Mouse (Mus musculus) kidney, adult 8-10 months (tissue): ENCODE measurements around the gene Shisa9.

Experiments
- DNase-seq, 2 experiments: peaks; one replicate each; pipeline ENCODE4 v3.0.0; 2022

The Shisa9 gene

DNA sequence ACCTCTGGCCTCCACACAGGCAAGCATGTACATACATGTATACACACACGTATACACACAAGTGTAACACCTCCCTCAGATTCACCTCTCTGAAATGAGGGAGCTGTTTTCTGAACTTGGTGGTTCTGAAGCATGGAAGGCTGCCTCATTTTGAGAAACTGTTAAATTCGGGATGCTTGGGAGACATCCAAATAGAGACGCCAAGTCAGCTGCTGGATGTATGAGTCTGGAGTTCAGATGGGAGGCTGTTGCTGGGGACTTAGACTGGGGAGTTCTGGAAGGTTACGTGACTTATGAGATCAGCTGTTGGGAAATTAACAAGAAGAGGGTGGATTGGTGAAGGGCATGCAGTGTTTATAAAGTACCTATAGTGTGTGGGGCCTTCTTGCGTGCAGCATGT is 88.7 kb downstream of the Shisa9 start:
- no peak for DNase-seq

DNA sequence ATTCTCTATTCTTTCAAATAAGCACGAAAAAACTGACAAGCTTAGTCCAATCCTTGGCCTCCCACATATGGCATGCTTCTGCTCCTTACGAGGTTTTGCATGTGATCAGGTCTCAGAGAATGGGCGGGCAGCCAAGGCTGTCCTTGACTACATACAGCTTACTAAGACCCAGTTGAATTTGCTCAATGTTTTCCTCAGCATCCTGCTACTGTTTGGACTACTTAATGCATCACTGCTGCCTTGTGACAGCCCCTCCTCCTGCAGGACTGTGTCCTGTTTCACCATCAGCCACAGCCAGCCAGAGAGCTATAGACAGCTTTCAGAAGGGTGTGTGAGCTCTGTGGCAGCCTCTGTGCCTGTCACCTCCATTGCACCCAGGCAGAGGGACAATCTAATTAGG is 92.4 kb downstream of the Shisa9 start:
- DNase-seq = no peak

DNA sequence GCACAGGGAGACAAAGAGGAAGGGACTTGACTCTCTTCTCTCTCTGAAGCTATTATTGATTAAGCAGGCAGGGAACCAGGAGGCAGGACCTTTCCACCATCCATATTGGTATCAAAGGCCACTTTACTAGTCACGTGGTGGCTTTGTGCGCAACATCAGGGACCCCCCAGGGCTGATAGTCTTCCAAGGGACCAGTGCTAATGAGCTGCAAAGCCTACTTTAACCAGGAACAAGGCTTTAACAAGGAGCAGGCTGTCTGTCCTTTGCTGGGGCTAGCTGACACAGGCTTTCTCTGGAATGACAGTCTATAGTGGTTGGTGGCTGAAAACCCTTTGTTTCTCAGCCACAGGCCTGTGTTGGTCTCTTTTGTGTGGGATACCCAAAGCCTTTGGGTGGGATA is 92.8 kb downstream of the Shisa9 start:
- DNase-seq = no peak

DNA sequence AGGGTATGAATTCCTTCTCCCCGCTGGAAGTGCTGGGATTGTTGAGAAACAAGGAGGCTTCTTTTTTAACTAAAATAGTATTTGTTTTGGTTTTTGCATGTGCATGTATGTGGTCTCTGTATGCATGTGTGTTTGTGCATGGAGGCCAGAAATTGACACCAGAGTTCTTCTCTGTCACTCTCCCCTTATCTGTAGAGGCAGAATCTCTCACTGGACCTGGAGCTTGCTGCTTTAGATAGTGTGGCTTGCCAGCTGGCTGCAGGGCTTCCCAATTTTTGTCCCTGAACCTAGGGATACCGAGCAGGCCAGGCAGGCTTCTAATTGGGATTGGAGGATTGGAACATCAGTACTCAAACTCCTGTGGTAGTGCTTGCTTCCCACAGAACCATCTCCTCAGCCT is 99.2 kb downstream of the Shisa9 start:
- DNase-seq = no peak

DNA sequence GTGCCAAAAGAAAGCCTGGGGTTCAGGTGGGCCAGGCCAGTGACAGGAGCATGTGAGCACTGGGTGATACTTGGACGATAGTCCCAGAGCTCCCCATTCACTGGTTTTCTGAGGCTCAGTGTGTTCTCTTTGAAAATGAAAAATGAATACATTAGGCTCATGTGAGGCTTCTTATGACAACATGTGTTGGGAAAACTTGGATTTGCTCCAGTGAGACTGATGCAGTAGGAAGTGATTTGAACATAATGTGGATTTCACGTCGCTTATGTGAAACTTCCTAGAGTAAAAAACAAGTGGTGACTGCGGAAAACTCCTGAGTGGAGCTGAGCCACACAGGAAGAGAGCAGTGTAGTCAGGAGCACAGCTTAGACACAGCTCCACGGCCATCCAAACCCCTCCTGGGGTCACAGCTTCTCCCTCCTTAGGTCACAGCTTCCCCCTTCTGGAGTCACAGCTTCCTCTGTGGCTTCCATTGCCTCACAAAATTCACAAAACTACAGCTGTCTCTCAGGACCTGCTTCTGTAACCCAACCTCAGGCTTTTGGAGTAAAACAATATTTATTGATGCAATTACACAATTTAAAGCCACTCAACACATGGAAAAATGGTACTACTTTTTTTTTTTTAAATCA is 106.8 kb downstream of the Shisa9 start:
- no peak for DNase-seq

DNA sequence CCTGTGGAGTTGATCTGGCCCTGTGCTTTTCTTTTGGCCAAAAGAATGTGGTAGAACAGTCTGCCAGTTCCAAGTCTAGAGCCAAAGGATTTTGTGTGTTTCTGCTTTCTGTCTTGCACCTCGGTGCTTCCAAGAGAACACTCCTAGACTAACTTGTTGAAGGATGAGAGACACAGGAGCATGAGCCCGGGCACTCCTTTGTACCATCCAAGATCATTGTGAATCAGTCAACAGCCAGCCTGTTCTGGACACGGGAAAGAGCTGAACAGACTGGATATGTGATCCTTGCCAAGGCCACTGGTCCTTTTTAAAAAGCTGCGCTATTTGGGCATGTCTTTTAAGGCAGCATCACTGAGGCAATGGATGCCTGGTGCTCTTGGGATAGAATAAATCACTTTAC is 109.3 kb downstream of the Shisa9 start:
- DNase-seq = no peak

DNA sequence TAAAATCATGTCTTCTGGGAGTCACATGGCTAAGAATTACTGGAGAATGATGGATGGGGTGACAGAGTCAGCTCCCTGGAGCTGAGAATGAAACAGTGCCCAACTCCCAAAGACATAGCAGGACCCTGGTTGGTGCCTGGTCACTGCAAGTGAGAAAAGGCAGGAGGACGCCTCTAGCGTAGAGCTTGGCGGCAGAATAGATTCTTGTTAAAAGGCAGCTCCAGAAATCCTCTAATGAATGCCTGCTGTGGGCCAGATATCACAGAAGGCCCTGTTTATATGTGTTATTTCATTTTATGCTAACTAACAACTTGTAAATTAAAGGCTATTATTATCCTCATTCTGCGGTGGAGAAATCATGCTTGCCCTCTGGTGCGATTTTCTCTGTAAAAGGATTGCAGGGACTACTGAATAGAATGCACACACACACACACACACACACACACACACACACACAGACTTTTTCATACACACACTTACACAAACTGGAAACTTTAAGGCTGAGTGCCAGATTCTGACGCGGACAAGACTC is 110.9 kb downstream of the Shisa9 start:
- no peak for DNase-seq

DNA sequence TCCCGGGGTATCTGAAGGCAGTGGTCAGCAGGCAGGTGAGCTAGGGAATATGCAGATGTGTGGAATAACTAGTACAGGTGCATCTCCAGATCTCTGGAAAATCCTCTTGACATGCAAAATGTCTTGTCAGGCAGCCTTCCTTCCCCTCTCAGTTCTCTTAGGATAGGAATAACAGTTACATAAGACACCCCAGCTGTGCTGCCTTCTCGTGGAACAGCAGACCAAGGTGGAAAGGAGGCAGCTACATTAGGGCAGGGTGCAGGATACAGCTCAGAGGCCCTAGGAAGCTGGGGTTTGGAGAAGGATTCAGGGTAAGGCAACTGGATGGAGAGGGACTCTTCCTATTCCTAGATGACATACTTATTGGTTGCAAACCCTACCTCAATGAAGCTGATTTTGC is 111.5 kb downstream of the Shisa9 start:
- DNase-seq = no peak

DNA sequence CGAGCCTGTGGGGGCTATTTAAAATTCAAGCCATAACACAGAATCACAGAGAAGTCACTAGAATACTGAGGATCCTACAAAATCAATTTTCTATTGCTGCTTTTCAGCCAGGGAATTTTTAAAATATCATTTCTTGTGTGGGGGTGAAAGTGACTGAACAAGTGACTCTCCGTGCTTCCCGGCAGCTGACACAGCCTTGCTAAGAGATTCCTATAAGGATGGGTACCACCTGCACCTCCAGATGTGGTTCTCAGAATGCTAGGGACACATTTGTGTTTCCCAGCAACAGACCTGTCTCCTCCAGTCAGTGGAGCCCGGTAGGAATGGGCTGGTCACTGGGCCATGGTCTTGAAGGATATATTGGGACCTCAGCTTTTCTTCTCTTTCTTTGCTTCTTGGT is 124.5 kb downstream of the Shisa9 start:
- no peak for DNase-seq

DNA sequence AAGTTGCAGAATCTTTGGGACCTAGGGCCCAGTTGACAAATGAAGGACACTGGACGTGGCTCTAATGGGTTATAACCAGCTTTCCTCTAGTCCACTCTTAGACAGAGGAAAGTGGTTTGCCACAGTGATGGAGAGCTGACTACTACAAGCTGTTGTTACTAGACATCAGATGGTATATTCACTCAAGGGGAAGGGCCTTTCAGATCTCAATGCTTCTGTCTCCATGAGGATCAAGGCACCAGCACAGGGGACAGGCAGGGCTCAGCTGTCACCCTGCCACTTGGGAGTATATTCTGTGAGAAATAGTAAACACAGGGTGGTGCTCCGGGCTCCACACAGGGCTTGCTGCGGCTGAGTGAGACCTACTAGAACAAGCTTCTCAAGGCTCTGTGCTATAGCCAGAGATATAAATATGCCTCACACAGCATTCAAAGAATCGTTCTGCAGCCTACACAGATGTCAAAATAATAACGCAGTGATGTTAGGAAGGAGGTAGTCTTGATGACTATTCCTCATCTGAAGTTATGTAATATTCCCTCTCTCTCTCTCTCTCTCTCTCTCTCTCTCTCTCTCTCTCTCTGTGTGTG is 127.0 kb downstream of the Shisa9 start:
- no peak for DNase-seq

DNA sequence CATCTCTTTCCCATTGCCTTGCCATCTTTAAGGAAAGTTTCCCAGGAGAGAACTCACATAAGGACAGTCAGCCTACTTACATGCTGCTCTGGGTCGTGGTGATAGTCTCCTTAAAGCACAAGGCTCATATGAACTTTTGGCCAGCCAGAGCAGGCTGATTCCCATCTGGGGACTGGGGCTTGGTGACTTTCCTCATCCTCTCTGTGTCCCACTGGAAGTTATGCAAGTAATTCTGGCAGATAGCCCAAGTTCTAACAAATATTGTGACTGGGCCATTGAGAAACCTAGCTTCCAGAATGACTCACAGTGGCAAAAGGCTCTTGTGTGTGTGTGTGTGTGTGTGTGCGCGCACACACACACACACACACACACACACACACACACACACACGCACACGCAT is 130.5 kb downstream of the Shisa9 start:
- peak in 1 of 2 experiments; percentile 2 for DNase-seq

DNA sequence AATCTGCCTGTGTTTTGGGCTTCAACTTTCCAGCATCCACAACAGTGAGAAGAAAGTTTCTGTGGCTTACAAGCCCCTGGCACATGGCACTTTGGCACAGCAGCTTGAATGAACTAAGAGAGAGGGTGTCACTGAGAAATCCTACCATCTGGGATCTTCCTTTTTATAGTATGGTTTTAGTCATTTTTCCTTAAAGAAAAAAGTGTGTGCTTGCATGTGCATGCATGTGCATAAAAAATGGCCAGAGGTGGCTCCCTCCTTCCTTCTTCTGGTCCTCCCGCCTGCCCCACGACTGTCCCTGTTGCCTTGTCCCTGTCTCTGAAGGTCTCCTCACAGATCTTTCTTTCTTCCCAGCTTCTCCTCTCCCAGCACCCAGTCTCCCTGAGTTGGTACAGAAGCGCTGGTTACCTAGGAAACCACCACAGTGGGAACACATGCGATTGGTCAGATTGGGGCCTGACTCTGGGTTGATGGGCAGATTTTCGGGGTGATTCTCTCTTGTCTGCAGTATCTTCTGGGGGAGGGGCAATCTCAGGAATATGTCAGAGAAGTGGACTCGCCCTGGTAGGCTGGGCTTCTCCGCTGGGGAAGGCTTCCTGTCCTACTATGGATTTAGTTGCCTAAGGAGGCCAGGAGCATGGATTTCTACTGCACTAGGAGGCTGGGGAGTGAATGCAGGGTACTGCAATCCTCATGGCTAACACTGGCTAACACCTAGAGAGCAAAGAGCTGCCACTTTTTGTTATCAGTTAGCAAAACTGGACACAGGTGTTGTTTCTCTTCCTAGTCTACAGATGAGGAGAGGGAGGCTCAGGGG is 131.3 kb downstream of the Shisa9 start:
- DNase-seq = no peak

DNA sequence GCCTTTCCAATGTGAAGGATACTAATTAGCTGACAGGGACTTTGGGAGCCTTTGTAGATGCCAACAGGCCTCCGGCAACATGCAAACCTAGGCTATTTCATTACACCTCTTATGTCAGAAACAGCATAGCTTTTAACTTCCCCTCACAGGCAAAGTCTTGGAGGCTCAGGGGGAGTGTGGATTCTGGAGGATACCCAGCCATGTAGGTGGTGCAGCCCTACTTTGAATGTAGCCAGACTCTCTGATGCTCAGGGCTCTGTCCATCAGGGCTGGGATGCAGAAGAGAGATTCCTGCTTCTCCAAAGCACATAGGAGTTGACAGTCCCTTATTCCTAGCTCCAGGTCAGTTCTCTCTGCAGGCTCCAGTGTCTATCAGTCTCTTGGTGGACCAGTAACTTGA is 133.0 kb downstream of the Shisa9 start:
- no peak for DNase-seq

DNA sequence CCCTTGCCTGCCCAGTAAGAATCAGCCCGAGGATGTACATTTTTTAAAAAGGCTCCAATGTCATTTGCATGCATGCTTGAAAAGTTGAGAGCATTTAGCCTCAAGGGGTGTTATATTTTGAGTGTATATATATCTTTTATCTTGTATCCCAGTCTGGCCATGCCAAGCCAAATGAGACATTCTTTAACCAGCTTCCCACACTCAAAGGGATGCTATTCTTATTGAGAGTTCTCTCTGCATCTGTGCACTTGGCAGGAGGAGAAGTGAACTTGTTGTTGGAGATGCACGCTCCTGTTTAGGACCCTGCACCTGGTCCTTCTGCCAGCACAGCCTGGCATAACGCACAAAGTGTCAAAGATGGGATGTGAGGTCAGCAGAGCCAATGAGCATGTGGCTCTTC is 135.6 kb downstream of the Shisa9 start:
- no peak for DNase-seq

DNA sequence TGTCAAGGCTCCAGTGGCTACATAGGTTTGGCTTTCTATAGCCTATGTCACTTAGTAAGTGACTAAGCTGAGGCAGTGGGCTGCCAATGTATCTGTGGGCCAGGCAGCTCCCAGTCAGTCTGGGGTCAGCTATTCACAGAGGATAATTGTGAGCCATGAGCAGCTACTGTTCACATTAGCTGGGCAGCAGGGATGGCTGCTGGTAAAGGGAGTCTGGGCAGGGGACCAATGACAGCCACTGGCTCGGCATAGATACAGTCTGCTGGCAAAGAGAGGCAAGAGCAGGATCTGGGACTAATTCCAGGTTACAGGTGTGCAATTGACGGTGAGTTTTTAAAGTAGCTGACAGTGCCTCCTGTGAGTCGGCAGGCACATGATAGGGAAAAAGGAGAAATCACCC is 145.9 kb downstream of the Shisa9 start:
- DNase-seq = no peak

DNA sequence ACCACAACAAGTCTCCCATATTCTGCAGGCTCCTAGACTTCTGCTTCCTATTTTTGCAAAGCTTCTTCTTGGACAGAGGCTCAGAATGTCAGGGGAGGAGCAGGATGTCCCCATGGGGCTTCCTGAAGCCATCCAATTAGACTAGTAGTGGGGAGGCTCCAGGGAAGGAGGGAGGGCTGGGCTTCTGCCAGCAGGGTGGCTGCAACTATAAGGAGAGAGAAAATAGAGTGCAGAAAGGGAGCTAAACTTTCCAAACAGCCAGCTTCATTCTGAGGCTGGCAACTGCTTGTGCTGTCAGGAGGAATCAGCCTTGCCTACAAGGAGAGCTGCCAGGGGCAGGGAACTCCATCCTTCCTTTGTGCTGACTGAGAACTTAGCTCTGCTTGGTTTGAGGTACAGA is 162.8 kb downstream of the Shisa9 start:
- no peak for DNase-seq

DNA sequence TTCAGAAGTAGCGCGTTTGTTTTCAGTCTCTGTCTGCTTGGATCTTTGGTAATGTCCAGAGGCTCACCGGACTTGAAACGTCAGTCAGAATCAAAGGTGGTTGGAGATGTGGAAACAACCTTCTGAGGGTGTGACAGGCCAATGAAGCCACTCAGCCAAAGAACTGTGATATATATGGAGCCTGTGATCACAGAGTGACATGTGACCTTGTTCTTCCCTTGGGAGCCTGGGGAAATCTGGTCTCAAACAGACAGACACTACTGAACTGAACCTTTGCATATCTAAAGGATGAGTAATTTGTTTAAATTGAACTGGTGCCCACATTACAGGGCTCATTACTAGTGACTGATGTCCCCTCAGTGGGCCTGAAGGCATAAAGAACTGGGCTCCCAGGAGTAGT is 168.1 kb downstream of the Shisa9 start:
- DNase-seq = no peak

DNA sequence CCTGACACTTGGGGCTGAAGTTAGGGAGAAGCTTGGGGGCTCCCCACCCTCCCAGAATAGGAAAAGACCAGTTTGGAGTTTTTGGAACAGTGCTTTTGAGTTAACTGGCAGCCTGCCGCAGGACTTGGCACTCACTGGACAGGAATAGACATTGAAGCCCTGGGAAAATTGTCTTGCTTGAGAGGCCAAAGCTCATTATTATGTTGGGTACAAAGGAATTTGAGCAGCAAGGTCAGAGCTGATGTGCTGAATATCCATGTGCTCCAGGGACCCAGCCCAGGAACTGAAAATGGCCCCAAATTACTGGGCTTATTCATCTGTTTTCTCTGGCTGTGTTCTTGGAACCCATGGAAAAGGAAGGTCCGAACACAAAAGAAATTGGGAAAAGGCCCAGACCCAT is 170.6 kb downstream of the Shisa9 start:
- no peak for DNase-seq

DNA sequence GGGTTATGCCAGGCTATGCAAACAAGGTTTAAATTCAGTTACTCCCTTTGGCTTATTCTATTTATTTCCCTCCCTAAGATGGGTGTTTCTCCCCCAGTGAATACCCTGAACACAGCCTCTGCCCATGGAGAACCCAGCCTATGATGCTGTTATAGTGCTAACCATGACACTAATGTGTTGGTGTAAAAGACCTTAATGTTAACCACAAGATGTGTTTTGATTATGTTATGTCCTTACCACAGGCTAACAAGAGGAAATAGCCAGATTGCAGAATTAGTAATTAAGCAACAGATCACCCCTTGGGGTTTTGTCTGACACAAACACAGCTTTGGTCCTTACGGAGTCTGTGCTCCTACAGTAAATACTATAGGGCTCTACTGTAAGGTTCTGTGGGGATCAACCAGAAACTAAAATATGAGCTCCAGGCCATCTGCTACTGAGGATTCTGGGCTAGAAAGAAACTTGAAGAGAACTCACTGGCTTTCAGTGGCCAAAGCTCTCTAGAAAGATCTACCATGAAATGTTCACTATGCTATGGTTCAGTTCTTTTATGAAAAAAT is 189.6 kb downstream of the Shisa9 start:
- DNase-seq = no peak

DNA sequence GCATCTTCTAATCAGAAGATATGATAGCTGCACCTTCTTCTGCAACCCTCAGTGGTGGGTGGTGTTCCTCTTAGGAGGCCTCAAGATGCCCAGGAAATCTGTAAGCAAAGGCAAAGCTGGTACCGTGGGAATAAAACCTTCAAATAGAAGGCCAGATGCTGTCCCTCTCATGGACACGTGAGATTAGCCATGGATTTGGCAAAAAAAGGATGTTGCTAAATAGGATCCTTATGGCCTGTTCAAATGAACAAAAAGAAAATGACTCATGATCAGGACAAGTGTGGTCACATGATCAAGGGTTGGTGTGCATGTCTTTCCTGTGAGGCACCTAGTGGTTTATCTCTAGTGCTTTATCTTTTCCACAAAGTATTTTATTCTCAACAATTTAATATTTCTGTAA is 194.1 kb downstream of the Shisa9 start:
- no peak for DNase-seq

DNA sequence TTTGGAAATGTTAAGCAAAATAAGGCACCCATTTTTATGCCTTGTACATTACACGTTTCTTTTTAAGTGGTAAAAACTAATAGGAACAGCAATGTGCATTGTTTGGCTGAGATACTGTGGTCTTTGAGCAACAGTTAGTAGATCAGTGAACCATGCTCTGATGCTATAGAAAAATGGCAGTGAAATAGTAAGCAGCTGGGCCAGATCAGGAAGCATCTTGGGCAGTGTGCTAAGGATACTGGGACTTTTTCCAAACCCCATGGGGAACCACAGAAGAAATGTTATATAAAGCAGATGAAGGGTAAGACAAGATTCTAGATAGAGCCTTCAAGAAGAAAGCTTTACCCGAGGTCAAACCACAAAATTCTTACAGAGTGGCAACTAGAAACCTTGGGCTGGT is 205.8 kb downstream of the Shisa9 start:
- no peak for DNase-seq

DNA sequence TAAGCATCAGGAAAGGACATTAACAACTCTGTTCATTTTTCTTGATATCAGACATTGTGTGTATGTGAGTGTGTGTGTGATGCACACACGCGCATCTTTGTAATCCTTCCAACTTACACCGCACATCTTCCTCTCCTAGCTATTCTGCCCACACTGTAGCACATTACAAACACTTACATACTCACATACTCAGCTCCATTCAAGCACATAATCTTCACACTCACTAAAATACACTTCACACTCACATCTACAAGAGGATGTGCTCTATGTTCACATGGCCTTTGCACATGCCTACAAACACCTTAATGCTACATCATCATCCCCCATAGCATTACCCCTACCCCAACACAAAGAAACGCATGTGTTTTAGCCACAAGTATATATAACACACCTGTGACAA is 212.9 kb downstream of the Shisa9 start:
- DNase-seq = no peak

DNA sequence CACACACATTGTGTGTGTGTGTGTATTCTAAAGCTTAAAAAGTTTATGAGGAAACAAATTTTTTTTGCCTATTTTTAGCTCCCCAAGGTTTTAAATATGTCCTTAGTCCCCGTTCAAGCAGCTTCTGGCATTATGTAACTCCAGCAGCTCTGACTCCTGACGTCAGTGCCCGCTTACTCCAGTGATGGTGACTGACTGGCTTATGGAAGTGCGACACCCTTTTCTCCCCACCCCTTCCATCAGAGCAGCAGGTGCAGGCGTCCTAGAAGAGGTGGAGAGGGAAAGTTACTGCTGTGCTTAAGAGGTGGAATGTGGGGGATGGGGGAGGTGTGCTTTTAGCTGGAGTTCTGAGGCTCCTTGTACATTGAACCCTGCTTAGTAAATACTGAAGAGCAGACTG is 213.7 kb downstream of the Shisa9 start:
- DNase-seq = peak; percentile 16 to 26

DNA sequence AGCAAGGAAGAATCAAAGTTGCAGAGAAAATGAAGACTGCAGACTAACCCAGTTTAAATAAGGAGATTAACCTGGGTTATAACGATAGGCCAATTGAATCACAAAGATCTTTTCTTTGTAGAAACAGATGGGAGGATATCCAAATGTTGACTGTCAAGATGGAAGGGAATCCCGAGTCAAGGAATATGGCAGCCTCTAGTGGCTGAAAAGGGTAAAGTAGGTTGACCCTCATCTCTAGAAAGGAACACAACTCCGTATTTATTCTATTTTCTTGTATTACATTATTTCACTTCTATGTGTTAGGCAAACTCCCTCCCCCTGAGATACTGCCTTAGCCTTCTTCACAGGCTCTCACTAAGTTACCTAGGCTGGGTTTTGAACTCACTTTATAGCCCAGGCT is 217.3 kb downstream of the Shisa9 start:
- peak in 1 of 2 experiments; percentile 6 for DNase-seq
